14 mouse cellular contexts compared by ENCODE assay signal in the genomic region with DNA sequence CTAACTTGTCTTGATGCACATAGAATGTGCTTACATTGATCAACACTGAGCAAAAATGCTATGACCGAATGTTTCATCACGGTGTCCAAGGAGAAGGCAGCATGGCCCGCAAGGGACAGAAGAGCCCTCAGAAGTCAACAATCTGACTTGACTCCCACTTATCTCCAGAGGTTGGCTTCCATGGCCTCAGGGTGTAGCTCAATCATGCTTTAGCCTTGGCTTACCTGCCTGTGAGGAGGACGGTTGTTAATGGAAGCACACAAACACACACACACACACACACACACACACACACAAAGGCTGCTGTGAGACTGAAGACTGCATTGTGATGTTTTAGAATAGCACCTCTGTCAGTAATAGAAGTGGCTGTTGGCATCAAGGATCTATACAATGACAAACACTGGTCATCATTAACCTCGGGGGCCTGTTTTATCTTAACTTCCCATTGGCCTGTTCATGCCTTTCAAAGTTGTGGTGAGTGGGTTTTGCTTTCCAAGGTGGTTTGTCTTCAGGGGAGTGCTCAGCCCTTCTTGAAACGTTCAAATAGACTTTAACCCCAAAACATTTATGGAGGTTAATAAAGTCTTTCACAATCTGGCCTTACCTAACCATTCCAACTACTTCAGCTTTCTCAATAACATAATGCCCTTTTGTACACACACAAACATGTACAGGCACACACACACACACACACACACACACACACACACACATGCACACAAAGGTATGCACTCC.
"Had no signal": no experiment of that assay in that cellular context is flagged by ENCODE, and none has a peak within 500 bp of the region (broad histone marks: within the 10 kb centered on the region; RNA-seq: fewer than 3 reads in every experiment).

No protein-coding gene starts in this region.

- ATAC-seq: liver, postnatal 0 days; midbrain, embryonic 13.5 days; midbrain, embryonic 16.5 days had no signal

- H3K9ac ChIP-seq: liver, embryonic 15.5 days; liver, postnatal 0 days; lung, embryonic 14.5 days; midbrain, embryonic 13.5 days; neural tube, embryonic 12.5 days; stomach, embryonic 15.5 days had no signal

- DNase-seq: liver, postnatal 0 days; lung, embryonic 14.5 days; lung, postnatal 10 days; lung, postnatal 4 days; thymus, adult 2 months; thymus, postnatal 25 days; thymus, postnatal 4 days had no signal

- H3K27ac ChIP-seq: liver, embryonic 15.5 days; midbrain, embryonic 10.5 days; midbrain, embryonic 13.5 days; neural tube, embryonic 12.5 days; stomach, embryonic 15.5 days; stomach, postnatal 0 days had no signal

- H3K9me3 ChIP-seq: liver, embryonic 15.5 days; midbrain, embryonic 10.5 days; midbrain, embryonic 13.5 days; neural tube, embryonic 12.5 days; stomach, embryonic 15.5 days had no signal

- H3K27me3 ChIP-seq: liver, embryonic 15.5 days; midbrain, embryonic 13.5 days; neural tube, embryonic 12.5 days; stomach, embryonic 15.5 days had no signal

- H3K4me2 ChIP-seq: liver, embryonic 15.5 days; lung, embryonic 14.5 days; midbrain, embryonic 13.5 days; neural tube, embryonic 12.5 days; stomach, embryonic 15.5 days had no signal

- H3K36me3 ChIP-seq: liver, embryonic 15.5 days; midbrain, embryonic 10.5 days; midbrain, embryonic 13.5 days; neural tube, embryonic 12.5 days; stomach, embryonic 15.5 days had no signal

- H3K4me3 ChIP-seq: liver, embryonic 15.5 days; midbrain, embryonic 10.5 days; midbrain, embryonic 13.5 days; neural tube, embryonic 12.5 days; stomach, embryonic 15.5 days had no signal

- H3K4me1 ChIP-seq: liver, embryonic 15.5 days; stomach, embryonic 15.5 days had no signal
